Mouse (Mus musculus): ENCODE results near the gene Msi2.

GRCm38 (mm10) chr11:88650275-88650674 lies 68.0 kb downstream of the Msi2 start:
- TF ChIP-seq CTCF (IDR thresholded peaks at IDR 0.05; ENCODE audit: low read depth, low read length) (no peak), GATA1 (IDR thresholded peaks at IDR 0.05; ENCODE audit: borderline replicate concordance, low read length) (no peak), POLR2AphosphoS5 (IDR thresholded peaks at IDR 0.05; ENCODE audit: insufficient replicate concordance, low read depth, low read length) (no peak), TAL1 (conservative IDR thresholded peaks at IDR 0.05; ENCODE audit: low read depth, low read length) (no peak), GATA2 (IDR thresholded peaks at IDR 0.05; ENCODE audit: borderline replicate concordance, low read depth, low read length) (no peak)
